Mouse (Mus musculus) neutrophil, adult 65 days (primary cell): ENCODE data around the gene 3110018I06Rik. TPM values are rescaled to one million over a fixed set of nuclear protein-coding genes. Genes with fewer than 3 reads are reported as not detected.

Source experiments
- total RNA-seq: library from RNA; stranded (reverse); gene quantifications from 2 replicates; pipeline ENCODE4 v1.2.4, GENCODE M21; 2023

Gene 3110018I06Rik
- not detected in 2 replicates for total RNA-seq

DNA sequence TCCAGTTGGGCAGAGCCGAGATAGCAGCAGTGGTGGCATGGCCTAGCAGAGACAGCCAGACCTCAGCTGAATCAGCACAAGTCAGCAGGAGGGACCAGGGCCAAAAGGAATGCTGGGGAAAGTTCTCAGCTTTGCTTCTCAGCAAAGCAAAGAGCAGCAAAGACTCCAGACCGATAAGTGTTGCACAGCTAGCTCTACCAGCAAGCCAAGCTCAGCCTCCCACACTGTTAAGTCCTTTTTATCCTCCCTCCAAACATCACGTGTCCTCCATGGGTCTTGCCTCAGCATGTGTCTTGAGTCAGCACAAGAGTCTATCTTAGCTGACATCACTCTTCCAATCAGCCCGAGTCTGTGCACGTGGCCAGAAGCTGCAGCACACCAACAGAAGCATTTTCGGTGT is at the start of gene 3110018I06Rik:
Gene 3110018I06Rik, plus strand, starts transcription at position 262 of the 400 bp plus-strand sequence.

